Mouse (Mus musculus): ENCODE measurements at regions not wholly inside any gene's neighbourhood (a gene's known extent, or its start where the extent isn't known, plus 50 kb on each side); places are given as distances from the start of the nearest gene placed in this dataset.

DNA sequence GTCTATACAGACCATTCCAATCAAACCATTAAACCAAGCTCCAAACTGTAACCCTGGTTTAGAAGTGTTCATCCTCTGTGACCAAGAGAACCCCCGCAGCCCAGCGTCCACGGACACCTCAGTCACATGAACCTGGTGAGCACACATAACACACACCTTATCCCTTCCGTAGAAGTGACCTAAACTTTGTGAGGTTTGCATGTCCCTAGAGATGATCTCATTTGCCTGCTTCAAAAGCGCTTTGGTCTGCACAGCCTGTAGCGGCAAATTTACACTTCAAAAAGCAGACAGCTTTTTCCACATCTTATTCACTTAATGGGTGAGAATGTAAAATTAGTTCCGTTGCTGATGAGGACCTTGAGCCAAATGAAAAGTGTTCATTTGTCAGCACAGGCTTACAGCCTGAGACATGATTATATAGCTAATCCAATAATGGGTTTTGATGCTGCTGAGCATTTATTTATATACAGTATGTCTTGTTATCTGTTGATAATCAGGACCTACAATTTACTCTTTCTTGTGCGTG lies 122.3 kb upstream of the Lmo4 start:
- DNase-seq (ENCODE audit: extremely low read depth, low read depth) = no peak

DNA sequence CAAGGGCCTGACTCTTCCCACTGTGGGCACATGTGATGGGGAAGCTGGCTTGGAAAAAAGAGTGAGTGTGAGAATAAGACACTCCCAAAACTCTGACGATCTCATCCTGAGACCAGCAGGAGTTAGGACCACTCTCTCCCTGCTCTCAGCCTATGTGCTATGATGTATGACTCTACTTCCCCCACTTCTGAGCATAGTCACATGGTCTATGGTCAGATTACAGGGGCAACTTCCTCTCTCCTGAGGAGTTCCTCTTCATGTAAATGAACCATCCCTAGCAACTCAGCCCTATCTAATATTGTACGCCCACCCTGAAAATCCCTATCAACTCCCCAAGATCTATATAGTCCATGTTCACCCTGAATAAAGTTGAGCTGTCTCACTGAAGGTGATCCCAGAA lies 120.0 kb upstream of the Lmo4 start:
- no peak for DNase-seq (ENCODE audit: extremely low read depth, low read depth)

GRCm38 (mm10) chr3:144323524-144323923 lies 118.5 kb upstream of the Lmo4 start:
- DNase-seq (ENCODE audit: extremely low read depth, low read depth) = no peak

DNA sequence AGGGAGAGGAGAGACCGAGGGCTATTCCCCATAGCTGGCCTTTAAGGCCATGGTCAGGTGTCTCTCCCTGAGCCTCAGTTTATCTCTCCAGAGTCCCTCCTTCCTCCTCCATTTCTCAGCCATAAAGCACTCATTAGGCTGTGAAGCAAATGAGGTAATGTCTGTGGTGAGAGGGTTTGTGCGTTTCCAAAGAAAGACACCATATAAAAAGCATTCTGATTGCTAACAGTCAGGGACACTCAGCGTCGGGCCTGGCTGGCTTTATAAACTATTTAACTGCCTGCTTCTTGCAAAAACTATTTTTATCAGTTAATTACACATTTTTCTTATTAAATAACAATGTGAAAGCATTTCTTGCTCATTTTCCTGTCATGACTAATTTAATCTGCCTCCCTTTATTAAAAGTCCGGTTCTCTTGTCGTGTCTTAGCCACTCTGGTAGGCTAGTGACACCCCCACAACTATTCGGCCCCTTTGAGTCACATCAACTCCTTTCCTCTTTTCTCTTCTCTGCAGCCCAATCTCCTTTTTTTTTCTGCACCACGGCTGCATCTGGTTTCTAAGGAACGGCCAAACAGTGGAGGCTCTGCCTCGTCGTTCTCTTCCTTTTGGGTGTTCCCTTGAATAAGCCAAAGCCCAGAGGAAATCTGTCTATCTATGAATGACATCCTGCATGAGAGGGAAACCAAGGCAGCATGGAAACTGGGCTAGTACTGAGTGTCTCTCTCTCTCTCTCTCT lies 114.6 kb upstream of the Lmo4 start:
- no peak for DNase-seq (ENCODE audit: extremely low read depth, low read depth)

DNA sequence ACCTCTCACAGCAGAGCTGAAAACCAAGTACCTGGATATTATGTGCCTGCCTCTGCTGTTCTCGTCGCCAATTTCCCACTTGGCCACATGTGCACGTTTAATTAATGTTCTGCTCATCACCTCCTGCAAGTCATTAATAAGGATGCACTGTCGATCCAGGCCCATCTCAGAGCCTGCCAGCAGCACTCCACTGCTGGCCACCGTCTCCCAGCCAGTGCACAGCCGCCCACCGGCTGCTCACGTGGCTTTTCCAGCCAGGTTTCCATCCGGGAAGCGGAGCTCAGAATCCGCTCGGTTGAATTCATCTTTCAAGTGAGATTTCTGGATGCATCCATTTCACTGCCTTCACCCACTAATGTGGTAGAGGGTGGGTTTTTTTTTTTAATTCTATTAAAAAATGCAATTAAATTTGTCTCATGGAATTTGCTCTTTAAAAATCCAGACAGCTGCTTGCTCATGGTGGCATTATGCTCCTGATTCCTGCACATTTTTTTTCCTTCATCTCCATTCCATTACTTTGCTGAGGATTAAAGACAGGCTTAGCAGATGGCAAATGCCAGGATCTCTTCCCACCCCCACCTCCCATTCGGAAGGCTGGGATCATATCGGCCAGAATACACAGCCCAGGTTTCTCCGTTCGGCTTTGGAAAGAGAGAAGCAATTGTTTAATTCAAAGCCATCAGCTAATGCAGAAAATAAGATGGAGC lies 113.9 kb upstream of the Lmo4 start:
- no peak for DNase-seq (ENCODE audit: extremely low read depth, low read depth)

- no peak for DNase-seq (ENCODE audit: extremely low read depth, low read depth)
These were observed 105.7 kb upstream of the Lmo4 start for GRCm38 (mm10) chr3:144310748-144311147.

DNA sequence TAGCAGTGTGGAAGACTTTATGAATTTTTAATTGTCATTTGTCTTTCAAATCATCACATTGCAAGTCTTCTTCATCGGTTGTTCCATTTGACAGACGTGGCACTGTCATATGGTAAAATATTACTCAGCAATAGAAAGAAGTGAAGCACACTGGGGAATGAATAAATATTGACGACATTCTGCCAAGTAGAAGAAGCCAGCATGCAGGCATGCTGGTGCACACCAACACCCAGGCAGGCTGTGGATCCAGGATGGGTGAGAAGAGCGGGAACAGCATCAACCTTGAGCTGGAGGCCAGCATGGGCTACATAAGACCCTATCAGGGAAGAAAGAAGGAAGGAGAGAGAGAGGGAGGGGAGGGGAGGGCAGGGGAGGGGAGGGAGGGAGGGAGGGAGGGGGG lies 103.6 kb upstream of the Lmo4 start:
- DNase-seq (ENCODE audit: extremely low read depth, low read depth) = no peak

DNA sequence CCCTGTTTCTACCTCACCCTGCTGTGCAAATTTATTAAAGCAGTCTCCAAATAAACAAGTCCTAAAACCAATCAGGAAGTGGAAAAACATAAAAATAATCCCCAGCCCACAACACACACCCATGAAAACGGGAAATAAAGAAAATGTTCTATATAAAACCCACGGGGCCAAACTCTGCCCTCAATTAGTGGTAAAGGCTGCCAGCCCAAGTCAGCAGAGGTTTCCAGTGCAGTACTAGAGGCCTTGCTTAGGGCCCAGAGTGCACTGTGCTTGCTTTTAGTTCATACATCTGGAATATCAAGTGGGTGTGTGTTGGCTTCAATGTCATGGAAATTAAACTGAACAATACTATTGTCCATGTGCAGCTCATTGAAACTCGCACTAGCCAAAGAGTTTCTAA lies 102.5 kb upstream of the Lmo4 start:
- no peak for DNase-seq (ENCODE audit: extremely low read depth, low read depth)

GRCm38 (mm10) chr3:144305456-144305855 lies 100.4 kb upstream of the Lmo4 start:
- DNase-seq (ENCODE audit: extremely low read depth, low read depth) = no peak

GRCm38 (mm10) chr3:144304924-144305323 lies 99.9 kb upstream of the Lmo4 start:
- no peak for DNase-seq (ENCODE audit: extremely low read depth, low read depth)

GRCm38 (mm10) chr3:144302626-144303025 lies 97.6 kb upstream of the Lmo4 start:
- no peak for DNase-seq (ENCODE audit: extremely low read depth, low read depth)

GRCm38 (mm10) chr3:144301068-144301467 lies 96.0 kb upstream of the Lmo4 start:
- no peak for DNase-seq (ENCODE audit: extremely low read depth, low read depth)

DNA sequence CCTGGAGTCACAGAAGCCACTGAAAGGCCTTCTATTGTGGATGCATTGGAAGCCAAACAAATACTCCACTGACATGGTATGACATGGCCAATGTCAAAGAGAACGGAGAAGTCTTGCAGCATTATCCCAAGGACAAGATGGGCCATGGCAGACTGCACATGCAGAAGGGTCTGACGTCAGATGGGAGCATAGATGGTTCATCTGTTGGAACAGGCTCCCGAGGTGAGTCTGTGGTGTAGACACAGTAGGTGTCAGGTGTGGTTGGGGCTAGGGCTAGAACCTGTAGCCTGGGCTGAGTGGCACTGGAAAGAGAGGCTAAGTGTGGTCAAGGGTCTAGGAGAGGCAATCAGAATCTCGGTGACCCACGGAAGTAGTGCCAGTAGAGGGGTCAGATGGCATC lies 94.2 kb upstream of the Lmo4 start:
- DNase-seq (ENCODE audit: extremely low read depth, low read depth) = no peak

- DNase-seq (ENCODE audit: extremely low read depth, low read depth) = no peak
These were observed 84.5 kb upstream of the Lmo4 start for GRCm38 (mm10) chr3:144289489-144289888.

DNA sequence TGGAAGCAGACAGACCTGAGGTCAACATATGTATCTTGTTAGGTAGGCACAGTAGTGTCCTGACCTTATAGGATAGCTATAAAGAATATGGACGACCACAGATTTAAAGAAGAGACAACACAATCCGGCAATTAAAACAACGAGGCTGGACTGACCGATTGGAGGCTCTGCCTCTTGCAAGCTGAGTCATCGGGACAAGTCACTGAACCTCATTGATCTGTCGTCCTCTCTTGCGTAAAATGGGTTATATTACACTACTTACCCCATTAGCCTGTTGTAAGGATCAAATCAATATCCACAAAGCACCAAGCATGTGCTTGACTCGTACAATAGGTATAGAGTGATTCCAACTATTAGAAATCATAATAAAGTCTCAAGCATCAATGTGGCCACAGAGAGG lies 81.1 kb upstream of the Lmo4 start:
- no peak for DNase-seq (ENCODE audit: extremely low read depth, low read depth)

DNA sequence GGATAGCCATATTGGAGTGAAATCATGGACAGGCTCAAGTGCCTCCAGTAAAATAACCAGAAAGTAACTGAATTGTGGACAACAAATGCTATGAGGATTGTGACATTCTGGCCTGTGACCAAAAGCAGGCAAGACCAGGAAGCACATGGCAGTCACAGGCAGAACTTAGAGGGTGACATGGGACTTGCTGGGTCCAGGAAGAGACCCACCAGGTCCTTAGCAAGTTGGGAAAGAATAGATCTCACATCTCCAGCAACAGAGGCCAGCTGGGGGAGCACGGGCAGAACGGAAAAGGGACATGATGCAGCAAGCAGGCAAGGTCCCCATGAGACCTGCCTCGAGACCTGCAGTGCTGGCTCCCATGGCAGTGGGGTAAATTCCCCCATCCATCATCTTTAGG lies 79.3 kb upstream of the Lmo4 start:
- no peak for DNase-seq (ENCODE audit: extremely low read depth, low read depth)

- no peak for DNase-seq (ENCODE audit: extremely low read depth, low read depth)
These were observed 68.1 kb upstream of the Lmo4 start for GRCm38 (mm10) chr3:144273115-144273514.

DNA sequence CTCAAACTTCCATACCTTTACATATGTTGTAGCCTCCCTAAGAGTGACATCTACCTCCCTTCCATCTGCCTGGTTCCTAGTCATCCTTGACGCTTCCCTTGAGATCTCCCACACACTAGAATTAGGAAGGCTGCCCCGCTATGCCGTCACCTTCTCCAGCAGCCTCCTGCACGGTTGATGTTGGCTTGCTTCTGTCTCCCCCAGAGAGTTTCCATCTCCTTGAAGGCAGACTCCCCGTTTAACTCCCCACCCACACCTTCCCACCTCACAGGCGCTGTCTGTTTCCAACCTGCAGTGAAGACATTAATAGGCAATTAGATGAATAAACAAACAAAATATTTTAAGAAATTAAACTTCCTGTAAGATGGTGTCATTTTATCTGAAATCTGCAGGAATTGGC lies 65.2 kb upstream of the Lmo4 start:
- no peak for DNase-seq (ENCODE audit: extremely low read depth, low read depth)

GRCm38 (mm10) chr3:144264554-144264953 lies 59.5 kb upstream of the Lmo4 start:
- no peak for DNase-seq (ENCODE audit: extremely low read depth, low read depth)

GRCm38 (mm10) chr3:144260886-144261285 lies 55.9 kb upstream of the Lmo4 start:
- DNase-seq (ENCODE audit: extremely low read depth, low read depth) = no peak

DNA sequence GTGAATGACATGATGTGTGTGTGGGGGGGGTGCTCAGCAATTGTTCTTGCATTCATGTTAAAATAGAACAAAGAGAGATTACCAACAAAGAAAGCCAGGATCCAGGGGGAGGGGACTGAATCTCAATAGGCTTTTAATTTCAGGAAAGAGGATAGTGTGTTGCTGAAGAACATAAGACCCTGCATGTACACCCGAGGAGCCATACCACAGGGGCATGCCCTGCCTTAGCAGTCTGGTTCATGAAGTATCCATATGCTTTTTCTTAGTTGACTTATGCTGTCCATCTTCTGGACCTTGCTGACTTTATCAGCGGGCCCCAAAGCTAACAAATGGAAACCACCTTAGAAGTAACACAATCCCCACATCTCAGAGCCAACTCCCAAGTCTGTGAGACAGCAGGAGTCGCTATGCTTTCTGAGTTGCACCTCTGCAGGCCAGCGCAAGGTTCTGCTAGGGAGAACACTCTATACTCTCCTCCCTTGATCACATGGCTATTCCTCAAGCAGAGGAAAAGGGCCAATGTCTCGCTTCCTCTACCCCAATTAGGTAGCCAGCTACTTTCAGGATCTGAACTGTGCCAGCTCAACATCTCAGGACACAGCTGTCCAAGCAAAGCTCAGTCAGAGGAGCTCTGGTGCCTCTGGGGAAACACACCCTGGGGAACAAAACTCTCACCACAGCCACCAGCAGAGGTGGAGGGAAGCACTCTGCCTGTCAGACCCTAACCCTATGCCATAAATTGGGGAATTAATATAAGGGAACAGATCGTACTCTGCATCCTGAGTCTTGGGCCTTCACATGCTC lies 52.9 kb upstream of the Lmo4 start:
- DNase-seq (ENCODE audit: extremely low read depth, low read depth) = no peak

GRCm38 (mm10) chr3:144257196-144257595 lies 52.2 kb upstream of the Lmo4 start:
- no peak for DNase-seq (ENCODE audit: extremely low read depth, low read depth)

All from MEL-GATA-1-ER (cell line).